Mouse (Mus musculus): Measurements from ENCODE around the gene Chit1.

Gene Chit1

GRCm38 (mm10) chr1:134079477-134080163 lies 31.4 kb upstream of the Chit1 start:
- DNase-seq (ENCODE audit: low read depth, low spot score), result no peak

GRCm38 (mm10) chr1:134080406-134080805 lies 30.6 kb upstream of the Chit1 start:
- no peak for DNase-seq (ENCODE audit: low read depth, low spot score)

- no peak for DNase-seq (ENCODE audit: low read depth, low spot score)
Observed at GRCm38 (mm10) chr1:134080881-134081450, 30.1 kb upstream of the Chit1 start.

GRCm38 (mm10) chr1:134082987-134083516 lies 28.0 kb upstream of the Chit1 start:
- no peak for DNase-seq (ENCODE audit: low read depth, low spot score)

- DNase-seq (ENCODE audit: low read depth, low spot score), result no peak
Observed at GRCm38 (mm10) chr1:134083676-134084075, 27.4 kb upstream of the Chit1 start.

- DNase-seq (ENCODE audit: low read depth, low spot score), result no peak
Observed at GRCm38 (mm10) chr1:134084128-134084527, 26.9 kb upstream of the Chit1 start.

- DNase-seq (ENCODE audit: low read depth, low spot score), result no peak
Observed at GRCm38 (mm10) chr1:134086017-134086416, 25.0 kb upstream of the Chit1 start.

GRCm38 (mm10) chr1:134086811-134087398 lies 24.1 kb upstream of the Chit1 start:
- DNase-seq (ENCODE audit: low read depth, low spot score), result no peak

GRCm38 (mm10) chr1:134089074-134089473 lies 22.0 kb upstream of the Chit1 start:
- DNase-seq (ENCODE audit: low read depth, low spot score), result no peak

- no peak for DNase-seq (ENCODE audit: low read depth, low spot score)
Observed at GRCm38 (mm10) chr1:134091851-134092250, 19.2 kb upstream of the Chit1 start.

GRCm38 (mm10) chr1:134092368-134092767 lies 18.7 kb upstream of the Chit1 start:
- DNase-seq (ENCODE audit: low read depth, low spot score), result no peak

- DNase-seq (ENCODE audit: low read depth, low spot score), result peak; percentile 42
Observed at GRCm38 (mm10) chr1:134092852-134093770, 17.9 kb upstream of the Chit1 start.

GRCm38 (mm10) chr1:134093771-134094526 lies 17.1 kb upstream of the Chit1 start:
- no peak for DNase-seq (ENCODE audit: low read depth, low spot score)

- no peak for DNase-seq (ENCODE audit: low read depth, low spot score)
Observed at GRCm38 (mm10) chr1:134095033-134095612, 15.9 kb upstream of the Chit1 start.

- DNase-seq (ENCODE audit: low read depth, low spot score), result no peak
Observed at GRCm38 (mm10) chr1:134095721-134096120, 15.3 kb upstream of the Chit1 start.

GRCm38 (mm10) chr1:134096264-134096934 lies 14.6 kb upstream of the Chit1 start:
- no peak for DNase-seq (ENCODE audit: low read depth, low spot score)

- no peak for DNase-seq (ENCODE audit: low read depth, low spot score)
Observed at GRCm38 (mm10) chr1:134097080-134097855, 13.8 kb upstream of the Chit1 start.

- no peak for DNase-seq (ENCODE audit: low read depth, low spot score)
Observed at GRCm38 (mm10) chr1:134097956-134098725, 12.9 kb upstream of the Chit1 start.
